Mouse (Mus musculus) ES-CJ7 (cell line): ENCODE measurements around the gene Synpr.

Experiments used
- DNase-seq: peaks from one replicate; pipeline ENCODE4 v3.0.0; 2011; ENCODE audit warnings: low read depth, low spot score

Synpr gene

DNA sequence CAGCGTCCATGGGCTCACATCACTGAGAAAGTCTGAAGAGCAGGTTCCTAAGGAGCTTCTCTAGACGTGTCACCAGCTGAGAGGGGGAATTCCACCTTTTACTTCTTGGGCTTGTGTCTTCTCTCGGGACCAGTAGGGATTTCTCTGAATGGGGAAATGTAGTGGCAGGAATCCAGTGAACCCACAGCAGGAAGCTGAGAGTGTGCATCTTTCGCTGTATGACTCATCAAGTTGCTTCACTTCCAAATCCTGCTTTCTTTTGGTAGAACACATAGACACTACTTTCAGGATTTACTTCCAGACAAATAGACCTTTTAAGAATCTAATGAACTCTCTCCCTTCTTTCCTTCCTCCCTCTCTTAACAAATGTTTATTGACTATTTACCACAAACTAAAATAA, 266.6 kb downstream of the Synpr start:
- no peak for DNase-seq

DNA sequence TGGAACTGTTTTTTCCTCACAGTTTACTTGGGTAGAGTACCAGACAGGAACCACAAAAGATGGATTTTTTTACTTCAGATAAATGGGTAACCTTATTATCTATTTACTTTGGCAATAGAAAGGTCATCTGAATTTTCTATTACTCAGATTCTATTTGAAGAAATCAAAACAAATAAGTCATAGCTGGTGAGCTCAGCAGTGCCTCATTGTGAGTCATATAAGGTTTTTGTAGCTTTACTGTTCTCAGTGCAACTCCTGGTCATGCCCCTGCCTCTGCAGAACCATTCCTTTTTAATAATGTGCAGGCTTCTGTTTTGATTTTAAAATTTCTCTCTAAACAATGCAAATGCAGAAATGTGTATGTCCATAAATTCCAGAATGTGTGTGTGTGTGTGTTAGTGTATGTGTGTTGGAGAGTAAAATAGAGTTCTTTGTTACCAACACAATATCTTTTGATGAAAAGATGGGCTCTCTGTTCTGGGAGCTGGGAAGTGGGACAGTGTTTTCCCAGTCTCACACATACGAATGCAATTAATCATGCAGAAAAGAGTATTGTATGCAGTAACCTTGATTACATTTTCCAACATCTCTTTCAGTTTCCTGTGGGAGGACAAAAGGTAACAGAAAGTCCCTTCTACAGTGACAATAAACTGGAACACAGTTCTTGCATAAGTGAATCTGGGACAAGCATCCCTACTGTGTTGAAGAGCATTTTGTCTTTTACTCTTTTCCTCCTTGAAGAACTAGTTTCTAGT, 269.2 kb downstream of the Synpr start:
- DNase-seq: no peak

DNA sequence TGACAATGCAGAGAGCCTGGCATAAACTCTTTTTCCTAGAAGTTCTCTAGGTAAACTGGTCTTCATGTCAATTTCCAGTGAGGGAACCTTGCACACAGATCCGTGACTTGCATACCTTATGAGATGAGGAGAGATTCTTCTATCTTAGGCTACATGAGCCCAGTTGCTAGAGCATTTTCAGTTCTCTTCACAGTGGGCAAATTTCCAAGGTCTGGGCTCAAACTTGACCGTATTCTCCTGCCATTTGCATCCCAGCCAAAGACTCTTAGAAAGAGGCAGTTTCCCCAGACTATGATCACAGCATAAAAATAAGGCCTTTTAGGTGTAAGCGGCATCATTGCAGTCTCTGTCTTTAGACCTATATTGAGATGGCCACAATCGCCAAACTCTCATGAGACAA, 270.1 kb downstream of the Synpr start:
- DNase-seq: no peak

DNA sequence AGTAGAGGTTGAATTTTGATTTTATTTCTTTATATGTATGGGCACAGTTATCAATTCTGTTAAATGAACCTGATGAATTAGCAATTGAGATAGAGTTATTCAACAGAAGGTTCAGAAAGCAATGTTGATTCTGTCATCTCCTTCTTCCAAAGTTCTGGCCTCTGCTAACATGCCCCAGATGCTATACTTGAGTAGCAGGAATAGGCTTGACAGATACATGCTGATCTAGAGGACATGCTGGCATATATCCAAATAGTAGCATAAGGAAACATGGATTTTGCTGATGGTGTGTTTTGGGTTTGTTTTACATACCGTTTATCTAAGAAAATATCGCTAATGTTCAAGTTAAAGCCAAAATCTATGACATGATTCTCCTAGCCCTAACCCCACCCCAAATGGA, 273.5 kb downstream of the Synpr start:
- no peak for DNase-seq

DNA sequence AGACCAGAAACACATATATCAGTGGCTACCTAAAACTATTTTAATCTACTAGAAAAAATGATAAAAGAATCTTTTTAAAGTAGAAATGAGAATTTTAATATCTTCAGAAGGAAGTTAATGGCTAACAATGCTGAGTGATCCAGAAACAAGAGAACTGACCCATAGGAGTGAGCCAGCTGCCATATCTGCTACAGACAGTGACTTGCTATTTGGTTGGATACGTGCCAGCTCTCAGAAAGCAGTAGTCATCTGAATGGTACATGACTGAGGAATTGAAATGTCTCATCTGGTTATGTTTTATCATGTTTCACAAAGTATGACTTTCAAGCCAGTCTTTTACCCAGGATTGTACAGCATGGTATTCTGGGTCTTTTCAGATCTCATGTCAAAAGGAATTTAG, 282.7 kb downstream of the Synpr start:
- no peak for DNase-seq

DNA sequence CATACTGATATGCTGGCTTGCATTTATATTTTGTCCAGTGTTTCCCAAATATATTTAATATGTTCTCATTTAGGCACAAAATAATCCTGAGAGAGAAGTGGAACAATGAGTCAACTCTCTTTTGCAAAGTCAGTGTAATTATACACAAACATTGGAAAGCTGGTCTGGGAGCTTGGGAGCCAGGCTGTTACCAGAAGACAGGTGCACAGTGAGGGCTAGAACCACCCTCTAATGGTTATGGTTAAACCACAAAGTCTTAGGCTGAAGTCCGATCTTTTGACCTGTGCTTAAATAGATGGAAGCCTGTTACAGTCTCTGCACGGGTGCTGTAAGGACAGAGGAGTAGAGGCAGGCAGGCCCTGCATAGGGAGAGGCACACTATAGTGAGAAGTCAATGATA, 283.4 kb downstream of the Synpr start:
- no peak for DNase-seq

DNA sequence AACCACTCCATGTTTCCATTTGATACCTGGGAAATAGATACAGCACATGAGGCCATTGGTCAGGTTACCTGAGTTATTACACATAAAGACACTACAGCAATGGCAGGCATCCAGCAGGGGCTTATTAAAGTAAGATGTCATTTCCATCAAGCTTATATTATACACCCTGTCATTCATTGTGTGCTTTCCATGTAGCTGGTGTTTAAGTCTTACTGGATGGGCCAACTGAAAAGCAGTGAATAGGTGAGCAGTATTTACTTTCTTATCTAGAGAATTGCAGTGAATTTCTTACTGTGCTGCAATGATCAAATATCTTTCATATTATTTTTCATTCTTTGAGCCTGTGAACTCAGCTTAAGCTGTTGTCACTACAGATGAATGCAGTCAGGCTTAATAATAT, 287.4 kb downstream of the Synpr start:
- DNase-seq: no peak

DNA sequence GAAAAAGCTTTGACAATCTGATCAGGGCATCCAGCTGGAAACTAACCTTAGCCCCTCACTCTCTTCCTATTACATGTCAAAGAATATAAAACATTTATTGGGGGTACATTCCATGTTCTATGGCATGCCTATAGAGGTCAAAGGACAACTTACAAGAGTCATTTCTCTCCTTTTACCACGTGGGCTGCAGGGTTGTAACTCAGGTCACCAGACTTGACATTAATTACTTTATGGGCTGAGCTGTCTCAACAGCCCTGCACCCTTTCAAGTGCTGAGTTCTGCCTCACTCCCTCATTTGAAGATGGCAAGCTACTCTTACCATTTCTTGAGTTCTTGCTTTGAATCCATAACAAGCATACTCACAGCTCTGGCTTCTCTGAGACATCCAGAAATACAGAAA, 287.9 kb downstream of the Synpr start:
- DNase-seq: no peak

DNA sequence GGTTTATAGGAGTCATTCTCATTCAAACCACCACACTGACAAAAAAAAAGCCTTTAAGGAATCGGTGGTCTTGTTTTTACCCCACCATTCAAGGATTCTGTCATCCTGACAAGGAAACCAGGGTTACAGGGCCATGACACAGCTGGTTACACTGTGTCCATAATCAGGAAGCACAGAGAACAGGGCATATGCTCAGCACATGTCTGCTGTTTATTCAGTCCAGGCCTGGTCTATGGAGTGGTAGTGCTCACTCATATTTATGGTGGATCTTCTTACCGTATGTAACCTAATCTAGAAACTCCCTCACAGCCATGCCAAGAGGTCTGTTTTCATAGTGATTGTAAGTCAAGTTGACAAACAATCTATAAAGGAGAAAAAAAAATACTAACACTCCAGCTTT, 293.5 kb downstream of the Synpr start:
- no peak for DNase-seq

DNA sequence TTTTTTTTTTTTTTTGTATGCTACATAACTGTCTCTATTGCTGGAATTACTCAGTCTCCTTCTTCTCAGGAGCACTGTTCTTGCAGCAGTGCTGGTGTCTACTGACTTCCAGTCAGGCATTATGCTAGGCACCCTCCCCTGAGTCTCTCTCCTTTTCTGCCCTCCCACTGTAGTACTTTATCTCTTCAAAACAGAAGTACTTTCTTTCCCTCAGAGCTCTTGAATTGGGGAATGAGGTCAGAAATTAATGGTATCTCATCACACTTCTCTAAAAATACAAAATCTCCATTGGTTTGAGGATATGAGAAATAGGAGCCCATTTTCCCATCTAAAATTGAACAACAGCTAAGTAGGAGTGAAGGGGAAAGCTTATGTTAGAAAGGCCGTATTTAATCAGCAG, 294.2 kb downstream of the Synpr start:
- no peak for DNase-seq

DNA sequence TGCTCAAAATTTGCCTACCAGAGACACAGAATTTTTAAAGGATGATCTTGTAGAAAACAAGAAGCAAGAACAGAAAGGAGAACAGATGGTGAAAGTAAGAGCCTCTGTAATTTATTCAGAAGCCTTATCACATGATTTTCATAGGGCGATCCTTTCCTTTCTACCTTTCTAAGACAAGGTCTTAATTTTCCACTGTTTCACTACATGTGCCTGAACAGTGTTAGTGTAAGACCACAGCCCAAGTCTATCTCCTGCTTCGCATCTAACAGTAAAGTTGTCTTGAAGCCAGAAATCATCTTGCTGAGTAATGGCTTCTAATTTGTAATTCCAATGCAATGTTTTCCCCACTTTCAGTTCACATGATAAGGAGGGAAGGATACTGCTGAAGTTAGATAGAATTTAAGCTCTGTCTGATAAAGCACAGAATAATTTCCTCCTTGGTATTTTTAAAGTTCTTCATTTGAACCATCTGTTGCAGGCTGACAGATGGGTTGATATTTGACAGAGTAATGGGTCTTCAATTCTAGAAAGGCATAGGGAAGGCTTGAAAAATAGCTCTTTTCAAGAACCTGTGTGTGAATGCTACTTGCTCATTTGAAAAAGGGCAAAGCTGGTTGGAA, 308.9 kb downstream of the Synpr start:
- no peak for DNase-seq

DNA sequence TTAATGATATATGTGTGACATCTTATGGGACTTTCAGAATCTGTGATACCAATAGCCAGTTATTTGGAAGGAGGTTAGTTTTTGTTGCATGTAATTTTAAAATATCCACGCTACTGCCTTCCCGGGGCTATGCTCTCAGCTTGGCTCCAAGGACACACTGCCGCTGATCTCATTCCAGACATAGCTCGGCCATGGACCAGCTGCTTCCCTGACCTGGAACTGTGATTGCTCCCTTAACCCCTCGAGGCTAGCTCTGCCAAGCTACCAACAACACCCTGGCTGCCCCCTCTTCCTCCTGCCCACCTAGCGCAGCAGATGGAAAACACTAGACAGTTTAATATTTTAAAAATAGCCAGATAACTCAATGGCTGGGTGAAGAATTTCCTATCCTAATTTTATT, 311.7 kb downstream of the Synpr start:
- DNase-seq: no peak

DNA sequence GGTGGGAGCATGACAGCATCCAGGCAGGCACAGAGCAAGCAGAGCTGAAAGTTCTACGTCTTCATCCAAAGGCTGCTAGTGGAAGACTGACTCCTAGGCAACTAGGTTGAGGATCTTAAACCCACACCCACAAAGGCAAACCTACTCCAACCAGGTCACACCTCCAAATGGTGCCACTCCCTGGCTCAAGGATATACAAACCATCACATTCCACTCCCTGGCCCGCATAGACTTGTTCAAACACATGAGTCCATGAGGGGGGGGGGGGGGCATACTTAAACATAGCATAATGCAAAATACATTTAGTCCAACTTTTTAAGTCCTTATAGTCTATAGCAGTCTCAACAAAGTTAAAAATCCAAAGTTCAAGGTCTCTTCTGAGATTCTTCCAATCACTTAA, 312.6 kb downstream of the Synpr start:
- no peak for DNase-seq

DNA sequence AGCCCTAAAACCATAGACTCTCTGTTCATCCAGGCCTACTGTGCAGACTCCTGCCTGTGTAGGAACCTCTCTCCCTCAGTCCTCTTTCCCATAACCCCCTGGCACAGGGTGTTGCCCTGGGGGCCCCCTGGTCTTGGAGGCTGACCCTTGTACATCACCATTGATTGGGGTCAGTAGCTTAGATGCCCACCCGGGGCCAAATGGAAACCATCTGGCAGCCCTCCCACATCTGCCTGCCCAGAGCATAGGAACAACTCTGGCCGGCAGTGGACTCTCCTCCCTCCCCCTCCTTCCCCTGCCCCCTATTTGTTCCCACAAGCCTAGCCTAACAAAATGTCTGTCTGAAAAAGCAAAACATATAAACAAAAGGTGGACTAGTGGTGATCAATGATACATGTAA, 336.0 kb downstream of the Synpr start:
- DNase-seq: no peak

DNA sequence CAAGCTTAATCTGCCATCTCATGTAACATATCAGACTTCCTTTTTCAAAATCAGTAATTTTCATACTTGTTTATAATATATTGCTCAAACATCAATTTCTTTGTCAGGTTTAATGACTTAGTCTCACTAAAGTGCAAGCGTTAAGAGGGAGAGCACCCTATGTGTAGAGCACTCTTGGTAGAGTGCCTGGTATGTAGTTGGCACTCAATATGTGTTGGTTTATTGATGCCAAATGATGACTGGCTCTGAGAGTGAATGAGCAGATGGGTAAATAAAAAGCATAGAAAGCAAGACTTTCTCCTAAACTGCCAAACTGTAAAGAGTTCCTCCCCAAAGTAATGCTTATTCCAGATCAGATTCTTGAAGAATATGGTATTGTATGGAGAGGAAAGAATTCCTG, 365.3 kb downstream of the Synpr start:
- DNase-seq: no peak

DNA sequence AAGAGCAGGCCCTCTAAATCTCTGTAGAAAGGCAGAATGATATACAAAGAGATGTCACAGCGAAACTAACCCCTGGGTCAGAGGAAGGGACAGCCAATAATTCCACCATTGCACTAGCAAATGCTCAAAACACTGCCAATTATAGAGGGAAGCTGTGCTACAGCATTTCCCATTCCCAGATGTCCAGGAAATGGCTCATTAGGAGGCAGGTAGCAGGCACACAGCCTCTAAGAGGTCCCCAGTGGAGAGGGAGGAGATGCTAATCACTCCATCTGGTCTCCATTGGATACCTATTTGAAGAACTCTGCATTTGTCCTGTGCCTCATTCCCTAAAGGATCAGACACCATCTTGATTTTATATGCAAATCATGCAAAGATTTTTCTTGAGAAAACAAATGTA, 366.5 kb downstream of the Synpr start:
- DNase-seq: no peak

DNA sequence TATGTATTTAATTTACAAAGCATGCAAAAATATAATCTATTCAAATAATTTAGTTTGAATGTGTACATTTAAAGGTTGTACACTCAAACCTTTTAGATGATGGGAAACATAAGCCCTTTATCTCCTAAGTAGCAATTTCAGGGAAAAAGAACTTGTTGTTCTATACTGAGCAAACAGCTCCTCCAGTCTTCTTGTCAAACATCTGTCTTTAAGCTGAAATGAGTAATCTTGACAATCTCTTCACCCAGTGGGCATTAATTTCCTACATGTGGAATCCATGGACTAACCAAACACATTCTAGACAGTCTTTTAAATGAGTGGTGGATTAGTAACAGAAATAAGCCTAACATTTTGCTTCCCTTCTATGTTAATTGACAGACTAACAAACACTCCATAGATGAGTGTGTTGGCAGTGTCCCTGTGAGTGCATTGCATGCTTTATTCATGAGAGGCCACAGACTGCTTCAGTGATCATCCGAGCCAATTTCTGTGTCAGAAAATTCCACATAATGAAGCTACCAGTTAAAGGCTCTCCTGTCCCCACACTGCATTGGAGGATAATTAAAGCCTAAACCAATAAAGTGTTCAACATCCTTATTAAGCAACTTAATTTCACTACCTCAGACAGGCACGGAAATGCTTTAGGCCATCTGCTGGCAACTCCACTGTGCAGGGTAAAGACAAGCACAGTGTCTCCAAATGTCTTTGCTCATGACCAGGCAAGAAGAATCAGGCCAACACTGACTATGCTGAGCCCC, 367.1 kb downstream of the Synpr start:
- no peak for DNase-seq
